ENCODE assay signal across 12 mouse cellular contexts in the genomic region with DNA sequence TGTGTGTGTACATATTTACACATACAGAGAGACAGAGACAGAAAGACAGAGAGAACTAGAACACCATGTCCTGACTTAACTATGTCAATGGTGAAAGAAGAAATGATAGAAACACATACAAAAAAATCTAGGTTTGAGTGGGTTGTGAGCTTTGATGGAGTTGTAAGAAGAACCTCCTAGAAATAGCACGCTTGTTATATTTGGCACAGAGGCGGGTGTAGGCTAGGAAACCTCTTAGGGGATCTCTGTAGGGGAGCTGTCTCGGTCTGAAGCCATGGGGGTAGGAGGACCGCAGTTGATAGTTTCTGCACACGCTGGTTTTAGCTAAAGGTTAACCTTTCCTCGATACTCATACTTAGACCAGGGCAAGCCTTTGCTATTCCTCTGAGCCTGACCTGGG.
"Had no signal": no experiment of that assay in that cellular context is flagged by ENCODE, and none has a peak within 500 bp of the region (broad histone marks: within the 10 kb centered on the region; RNA-seq: fewer than 3 reads in every experiment).

No protein-coding gene starts in this region.

- DNase-seq: kidney, adult 18-20 months; kidney, adult 9 months; kidney, postnatal 14 days; kidney, postnatal 4 days; liver; lung, adult 18-20 months; lung, postnatal 10 days; lung, postnatal 36 days; retina, postnatal 1 day; spleen, adult 18-20 months; thymus, adult 18-20 months; thymus, postnatal 36 days had no signal
